Mouse (Mus musculus) lung, embryonic 16.5 days (tissue): Measurements from ENCODE around the gene Asb16. TPM values are rescaled to one million over a fixed set of nuclear protein-coding genes. Genes with fewer than 3 reads are reported as not detected.

Experiments used
- ATAC-seq: fragments of 200-750 bp; cut with Nextera tagmentation; 2 replicates; pipeline ENCODE4 v1.8.0; 2017; ENCODE audit warnings: low read depth, mild to moderate bottlenecking, moderate library complexity
- H3K27ac ChIP-seq: fragments of 300-500 bp; sonication (generic); 2 replicates; pipeline ENCODE4 v1.5.1; 2014; ENCODE audit warnings: mild to moderate bottlenecking, control low read depth, low read length
- H3K27me3 ChIP-seq: fragments of 300-500 bp; sonication (generic); 2 replicates; pipeline ENCODE4 v1.6.1; 2014; ENCODE audit warnings: low read depth, low read length, mixed read lengths; ENCODE audit not compliant: control insufficient read depth, insufficient read depth
- H3K36me3 ChIP-seq: fragments of 300-500 bp; sonication (generic); 2 replicates; pipeline ENCODE4 v1.6.1; 2014; ENCODE audit warnings: low read length; ENCODE audit not compliant: control insufficient read depth, insufficient read depth
- H3K4me1 ChIP-seq: fragments of 300-500 bp; sonication (generic); replicated peaks from 2 replicates; pipeline ENCODE4 v1.6.1; 2014; ENCODE audit warnings: low read length, mixed read lengths; ENCODE audit not compliant: control insufficient read depth, insufficient read depth
- H3K4me2 ChIP-seq: fragments of 300-500 bp; sonication (generic); 2 replicates; pipeline ENCODE4 v1.6.1; 2014; ENCODE audit warnings: low read depth, low read length, control low read depth
- H3K4me3 ChIP-seq: fragments of 300-500 bp; sonication (generic); 2 replicates; pipeline ENCODE4 v1.5.1; 2014; ENCODE audit warnings: mild to moderate bottlenecking, low read length, control low read depth
- H3K9ac ChIP-seq: fragments of 300-500 bp; sonication (generic); 2 replicates; pipeline ENCODE4 v1.6.1; 2014; ENCODE audit warnings: low read length, control low read depth
- H3K9me3 ChIP-seq: fragments of 300-500 bp; sonication (generic); 2 replicates; pipeline ENCODE4 v1.6.1; 2016; ENCODE audit warnings: low read length; ENCODE audit not compliant: control insufficient read depth
- WGBS: fragments of 180-500 bp; shearing (Covaris S2); extraction: QIAGEN DNeasy Blood & Tissue Kit; methylation state at CpG from one replicate; pipeline ENCODE4 v1.1.7; 2014; 5-methylcytosine and 5-hydroxymethylcytosine counted together
- polyA plus RNA-seq: library from polyadenylated mRNA; unstranded; fragments of >200 nt; fragmentation: Nextera tagmentation; extraction: Ambion mirVana; gene quantifications from 2 replicates; pipeline ENCODE4 v1.2.1, GENCODE M21; 2015

The Asb16 gene
- polyA plus RNA-seq, 1 experiment from 2014 or later = 0.05 TPM

DNA sequence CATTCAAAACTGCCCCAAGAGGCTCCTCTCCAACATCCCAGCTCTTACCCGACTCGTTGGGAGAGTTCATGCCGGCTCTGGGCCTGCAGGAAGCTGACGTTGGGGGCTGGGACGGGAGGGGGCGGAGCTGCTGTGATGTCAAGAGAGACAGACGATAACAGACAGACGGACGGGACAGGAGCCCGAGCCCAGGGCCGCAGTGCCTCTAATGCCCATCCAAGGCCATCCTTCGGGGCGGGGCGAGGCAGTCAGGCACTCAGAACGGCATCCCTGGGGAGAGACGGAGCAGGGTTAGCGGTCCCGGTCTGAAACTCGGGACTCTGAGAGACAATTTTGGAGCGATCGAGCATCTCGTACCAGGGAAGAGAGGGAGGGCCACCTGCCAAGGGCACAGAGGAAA is 43.9 kb upstream of the Asb16 start:
- no peaks in the 10 kb centered on the region for H3K9me3 ChIP-seq
- H3K4me1 ChIP-seq = peaks cover 72% of the 10 kb centered on the region
- H3K4me2 ChIP-seq = peak overlapping the region; percentile 51
- H3K9ac ChIP-seq = peak overlapping the region; percentile 40
- H3K27ac ChIP-seq = no peak overlapping the region
- 0 out of 2 replicates have a peak, but pooled peaks have one; percentile 2 for ATAC-seq
- H3K4me3 ChIP-seq = peak overlapping the region; percentile 19; the same call in 1 of the 2 replicates
- 0 out of 2 replicates have a peak, but pooled peaks cover 2% of the 10 kb centered on the region for H3K36me3 ChIP-seq
- WGBS = 11% methylated on average over 22 of the region's 22 CpGs
- H3K27me3 ChIP-seq = no peaks in the 10 kb centered on the region

GRCm38 (mm10) chr11:102225221-102225620 is 43.3 kb upstream of the Asb16 start:
- H3K4me2 ChIP-seq = no peak overlapping the region; the same call in 1 of the 2 replicates

GRCm38 (mm10) chr11:102226067-102226978 is 42.2 kb upstream of the Asb16 start:
- WGBS = 65% methylated on average over 12 of the region's 12 CpGs
- peak overlapping the region; percentile 25 for H3K27ac ChIP-seq
- H3K27me3 ChIP-seq = no peaks in the 10 kb centered on the region
- H3K36me3 ChIP-seq = 0 out of 2 replicates have a peak, but pooled peaks cover 2% of the 10 kb centered on the region
- H3K4me3 ChIP-seq = no peak overlapping the region; the same call in 1 of the 2 replicates
- no peak for ATAC-seq
- peaks cover 62% of the 10 kb centered on the region for H3K4me1 ChIP-seq
- H3K4me2 ChIP-seq = no peak overlapping the region
- H3K9me3 ChIP-seq = no peaks in the 10 kb centered on the region
- H3K9ac ChIP-seq = peak overlapping the region; percentile 41

More at GRCm38 (mm10) chr11:102225221-102225620, 43.3 kb upstream of the Asb16 start:
- Histone ChIP-seq H3K9ac (no peak overlapping the region; the same call in 1 of the 2 replicates), H3K36me3 (0 out of 2 replicates have a peak, but pooled peaks cover 2% of the 10 kb centered on the region), H3K4me1 (peaks cover 67% of the 10 kb centered on the region), H3K4me3 (no peak overlapping the region), H3K27ac (peak overlapping the region; percentile 25), H3K9me3 (no peaks in the 10 kb centered on the region), H3K27me3 (no peaks in the 10 kb centered on the region)
- WGBS = 51% methylated on average over 5 of the region's 5 CpGs
- no peak for ATAC-seq

DNA sequence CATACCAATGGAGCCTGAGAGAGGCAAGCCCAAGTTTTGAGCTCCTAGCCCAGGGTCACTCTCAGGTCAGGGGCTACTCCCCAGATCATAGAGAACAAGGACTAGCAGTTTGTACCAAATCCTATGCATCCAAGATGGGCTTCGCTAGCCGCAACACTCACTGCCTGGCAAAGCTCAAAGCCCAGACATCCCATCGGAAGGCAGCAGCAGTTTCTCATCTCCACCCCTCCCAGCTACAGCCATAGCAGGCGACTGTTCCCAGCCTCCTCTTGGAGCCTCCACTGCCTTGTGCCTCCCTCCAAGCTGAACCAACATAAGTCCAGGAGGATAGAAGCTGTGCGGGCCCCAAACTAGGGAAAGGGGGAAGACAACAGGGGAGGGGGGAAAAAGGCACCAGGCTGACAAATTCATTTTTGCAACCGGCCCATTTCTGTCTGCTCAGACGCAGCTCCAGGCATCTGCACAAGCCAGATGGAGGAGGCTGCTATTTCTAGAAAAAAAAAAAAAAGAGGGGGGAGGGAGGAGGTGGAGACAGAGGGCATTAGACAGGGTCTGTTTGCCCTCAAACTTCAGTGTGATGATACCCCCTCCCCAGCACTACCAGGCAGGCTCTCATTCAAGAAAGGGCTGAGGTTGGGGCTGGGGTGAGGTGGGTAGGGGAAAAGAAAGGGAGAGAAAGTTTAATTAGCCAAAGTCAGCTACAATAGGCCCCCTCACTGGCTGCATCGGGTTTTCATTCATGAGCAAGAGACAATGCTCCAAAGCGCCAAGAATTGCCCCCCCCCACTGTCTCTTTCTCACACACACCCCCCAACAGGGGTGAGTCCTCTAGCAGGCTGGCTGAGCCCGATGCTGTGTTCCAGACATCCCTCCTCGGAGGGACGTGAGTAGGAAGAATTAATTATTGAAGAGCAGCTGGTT is 41.0 kb upstream of the Asb16 start:
- Histone ChIP-seq H3K9ac (0 out of 2 replicates have a peak overlapping the region, but pooled peaks have one; percentile 38), H3K27ac (no peak overlapping the region), H3K4me2 (peak overlapping the region; percentile 94), H3K27me3 (no peaks in the 10 kb centered on the region), H3K4me3 (peak overlapping the region; percentile 17), H3K4me1 (peaks cover 56% of the 10 kb centered on the region), H3K36me3 (no peaks in the 10 kb centered on the region), H3K9me3 (no peaks in the 10 kb centered on the region)
- ATAC-seq = no peak
- WGBS = 22% methylated on average over 12 of the region's 12 CpGs

GRCm38 (mm10) chr11:102228191-102228545 is 40.4 kb upstream of the Asb16 start:
- H3K27ac ChIP-seq = no peak overlapping the region
- 25% methylated on average over 9 of the region's 9 CpGs for WGBS

DNA sequence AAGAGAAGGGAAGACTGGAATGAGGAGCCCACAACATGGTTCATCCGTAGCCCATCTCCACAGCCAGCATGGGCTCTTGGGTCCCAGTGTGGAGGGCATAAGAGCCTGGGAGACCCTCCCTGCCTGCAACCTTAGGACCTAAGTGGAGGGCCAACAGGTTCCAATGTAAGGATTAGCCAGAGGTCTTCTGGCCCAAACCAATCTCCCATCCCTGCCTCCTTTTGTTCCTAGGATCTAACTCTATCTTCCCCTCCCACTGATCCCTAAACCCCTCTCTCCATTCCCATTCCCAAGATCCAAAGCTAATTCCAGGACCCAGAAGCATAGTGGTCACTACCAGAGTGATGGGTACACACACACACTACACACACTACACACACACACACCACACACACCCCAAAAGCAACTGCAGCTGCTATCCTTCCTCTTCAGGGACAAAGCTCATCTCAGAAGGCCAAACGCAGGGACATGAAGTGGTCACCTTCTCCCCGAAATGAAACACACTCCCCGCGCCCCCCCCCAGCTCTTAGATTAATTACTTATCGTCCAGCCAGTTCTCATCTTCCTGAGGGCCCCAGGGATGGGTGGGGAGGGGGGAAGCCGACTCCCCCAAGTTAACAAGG is 39.8 kb upstream of the Asb16 start:
- H3K27ac ChIP-seq = no peak overlapping the region
- peaks cover 48% of the 10 kb centered on the region for H3K4me1 ChIP-seq
- peak overlapping the region; percentile 89 for H3K9ac ChIP-seq

More at GRCm38 (mm10) chr11:102228191-102228545, 40.4 kb upstream of the Asb16 start:
- 0 out of 2 replicates have a peak overlapping the region, but pooled peaks have one; percentile 38 for H3K9ac ChIP-seq
- peak overlapping the region; percentile 17 for H3K4me3 ChIP-seq
- peaks cover 52% of the 10 kb centered on the region for H3K4me1 ChIP-seq
- H3K4me2 ChIP-seq = peak overlapping the region; percentile 94
- no peaks in the 10 kb centered on the region for H3K36me3 ChIP-seq
- H3K27me3 ChIP-seq = no peaks in the 10 kb centered on the region
- H3K9me3 ChIP-seq = no peaks in the 10 kb centered on the region
- ATAC-seq = no peak

DNA sequence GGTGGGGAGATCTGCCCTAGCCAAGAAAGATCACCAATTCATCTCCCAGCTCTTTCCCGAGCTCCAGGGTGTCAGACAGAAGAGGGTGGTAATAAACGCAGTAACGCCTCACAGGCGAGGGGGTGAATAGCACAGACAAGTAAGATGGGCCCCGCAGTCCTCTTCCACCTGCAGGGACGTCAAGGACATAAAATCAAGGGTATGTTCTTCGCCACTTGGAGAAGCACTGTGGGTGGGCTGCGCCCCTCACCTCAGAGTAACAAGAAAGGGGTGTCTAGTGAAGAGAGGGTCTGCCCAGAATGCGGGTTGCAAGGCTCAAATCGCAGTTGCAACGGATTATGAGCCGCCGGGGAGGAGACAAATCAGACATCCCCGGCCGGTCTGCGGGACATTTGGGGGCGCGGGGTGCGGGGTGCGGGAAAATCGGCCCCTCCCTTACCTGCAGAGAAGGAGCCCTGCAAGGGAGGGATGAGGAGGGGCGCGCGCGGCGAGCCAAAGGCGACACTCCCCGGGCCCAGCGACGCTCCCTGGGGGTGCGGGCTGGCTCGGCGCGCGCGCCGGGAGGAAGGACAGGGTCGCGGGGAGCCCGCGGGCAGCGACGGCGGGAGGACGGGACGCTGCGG is 39.1 kb upstream of the Asb16 start:
- H3K9me3 ChIP-seq = no peaks in the 10 kb centered on the region
- H3K4me3 ChIP-seq = peak overlapping the region; percentile 89
- peak overlapping the region; percentile 94 for H3K4me2 ChIP-seq
- peak overlapping the region; percentile 63 for H3K27ac ChIP-seq
- peak overlapping the region; percentile 89 for H3K9ac ChIP-seq
- peak; percentile 40 for ATAC-seq
- H3K4me1 ChIP-seq = peaks cover 45% of the 10 kb centered on the region
- WGBS = under 1% methylated on average over 28 of the region's 47 CpGs
- H3K27me3 ChIP-seq = no peaks in the 10 kb centered on the region
- H3K36me3 ChIP-seq = no peaks in the 10 kb centered on the region

More for the DNA sequence above, 39.8 kb upstream of the Asb16 start:
- 15% methylated on average over 7 of the region's 7 CpGs for WGBS
- no peak for ATAC-seq
- Histone ChIP-seq H3K36me3 (no peaks in the 10 kb centered on the region), H3K9me3 (no peaks in the 10 kb centered on the region), H3K4me3 (peak overlapping the region; percentile 89), H3K27me3 (no peaks in the 10 kb centered on the region), H3K4me2 (peak overlapping the region; percentile 94)

GRCm38 (mm10) chr11:102230006-102230741 is 38.4 kb upstream of the Asb16 start, which contains the start of gene Hdac5:
Hdac5 (minus strand) TSS chr11:102230166.
- no peaks in the 10 kb centered on the region for H3K27me3 ChIP-seq
- H3K4me3 ChIP-seq = peak within 1 kb of the TSS; percentile 89
- H3K36me3 ChIP-seq = no peaks in the 10 kb centered on the region
- no peaks in the 10 kb centered on the region for H3K9me3 ChIP-seq
- H3K9ac ChIP-seq = peak within 1 kb of the TSS; percentile 89
- peak within 1 kb of the TSS; percentile 80 for H3K27ac ChIP-seq
- peak; percentile 92 for ATAC-seq
- WGBS = under 1% methylated on average over 48 of the region's 49 CpGs
- H3K4me2 ChIP-seq = peak within 1 kb of the TSS; percentile 94
- peaks cover 38% of the 10 kb centered on the region for H3K4me1 ChIP-seq
